Mouse (Mus musculus) heart, embryonic 14.5 days (tissue): ENCODE results near the gene Dcaf5. TPM values are rescaled to one million over a fixed set of nuclear protein-coding genes. Genes with fewer than 3 reads are reported as not detected.

ENCODE experiments used
- ATAC-seq: fragments of 200-750 bp; cut with Nextera tagmentation; 2 replicates; pipeline ENCODE4 v1.8.0; 2017; ENCODE audit warnings: low read depth, moderate TSS enrichment; ENCODE audit not compliant: insufficient number of reproducible peaks, insufficient read depth, low FRiP score
- H3K27ac ChIP-seq, 2 experiments: fragments of 200-500 bp in 1 of 2; fragments of 300-500 bp in 1 of 2; sonication (generic) in 1 of 2; replicated peaks in 1 of 2; 2 replicates each; pipeline ENCODE4 v1.5.1; 2012 to 2014; ENCODE audit warnings: low read depth in 2 of 2, low read length in 2 of 2, control low read depth in 1 of 2, mild to moderate bottlenecking in 1 of 2, mixed read lengths in 1 of 2; ENCODE audit not compliant: control insufficient read depth in 1 of 2, insufficient read depth in 1 of 2
- H3K27me3 ChIP-seq: fragments of 300-500 bp; sonication (generic); 2 replicates; pipeline ENCODE4 v1.6.1; 2014; ENCODE audit warnings: mild to moderate bottlenecking, low read length, control low read depth; ENCODE audit not compliant: control insufficient read depth, insufficient read depth
- H3K36me3 ChIP-seq: fragments of 300-500 bp; sonication (generic); 2 replicates; pipeline ENCODE4 v1.6.1; 2014; ENCODE audit warnings: mild to moderate bottlenecking, control low read depth, low read length, mixed read lengths; ENCODE audit not compliant: control insufficient read depth, insufficient read depth
- H3K4me1 ChIP-seq, 2 experiments: fragments of 200-500 bp in 1 of 2; fragments of 300-500 bp in 1 of 2; sonication (generic) in 1 of 2; 2 replicates each; pipeline ENCODE4 v1.6.1; 2012 to 2014; ENCODE audit warnings: low read length in 2 of 2, control low read depth in 1 of 2, mixed read lengths in 1 of 2; ENCODE audit not compliant: control insufficient read depth in 2 of 2, insufficient read depth in 2 of 2
- H3K4me2 ChIP-seq: fragments of 300-500 bp; sonication (generic); 2 replicates; pipeline ENCODE4 v1.6.1; 2014; ENCODE audit warnings: mild to moderate bottlenecking, low read length
- H3K4me3 ChIP-seq, 2 experiments: fragments of 200-500 bp in 1 of 2; fragments of 300-500 bp in 1 of 2; sonication (generic) in 1 of 2; 2 replicates each; pipeline ENCODE4 v1.5.1; 2012 to 2014; ENCODE audit warnings: low read length in 2 of 2, mild to moderate bottlenecking in 2 of 2, control low read depth in 1 of 2, low read depth in 1 of 2, moderate library complexity in 1 of 2; ENCODE audit not compliant: control insufficient read depth in 1 of 2, insufficient read depth in 1 of 2
- H3K9ac ChIP-seq: fragments of 300-500 bp; sonication (generic); 2 replicates; pipeline ENCODE4 v1.6.1; 2014; ENCODE audit warnings: mild to moderate bottlenecking, low read length
- H3K9me3 ChIP-seq: fragments of 300-500 bp; sonication (generic); 2 replicates; pipeline ENCODE4 v1.6.1; 2016; ENCODE audit warnings: low read length, control low read depth; ENCODE audit not compliant: control insufficient read depth
- WGBS: fragments of 180-500 bp; shearing (Covaris S2); extraction: QIAGEN DNeasy Blood & Tissue Kit; methylation state at CpG from one replicate; pipeline ENCODE4 v1.1.7; 2014; 5-methylcytosine and 5-hydroxymethylcytosine counted together
- polyA plus RNA-seq: library from polyadenylated mRNA; unstranded; fragments of >200 nt; fragmentation: Nextera tagmentation; extraction: Ambion mirVana; gene quantifications from 2 replicates; pipeline ENCODE4 v1.2.1, GENCODE M21; 2014

Dcaf5 gene
- polyA plus RNA-seq, 1 experiment from 2014 or later = 10.5 TPM

GRCm38 (mm10) chr12:80344777-80345231 lies 91.6 kb downstream of the Dcaf5 start:
- WGBS = 22% methylated on average over 6 of the region's 6 CpGs
- Histone ChIP-seq H3K36me3 (peaks cover 22% of the 10 kb centered on the region), H3K9me3 (no peaks in the 10 kb centered on the region), H3K27ac (peak overlapping the region; percentile 61 to 78), H3K4me2 (no peak overlapping the region), H3K4me1 (peaks cover 14 to 36% of the 10 kb centered on the region in 2 experiments), H3K9ac (no peak overlapping the region), H3K27me3 (no peaks in the 10 kb centered on the region), H3K4me3 (no peak overlapping the region)
- ATAC-seq = peak; percentile 63

GRCm38 (mm10) chr12:80340936-80341335 lies 95.5 kb downstream of the Dcaf5 start:
- Histone ChIP-seq H3K4me1 (peaks cover 18 to 42% of the 10 kb centered on the region in 2 experiments), H3K27ac (no peak overlapping the region), H3K27me3 (no peaks in the 10 kb centered on the region), H3K36me3 (peaks cover 39% of the 10 kb centered on the region), H3K9ac (no peak overlapping the region), H3K9me3 (no peaks in the 10 kb centered on the region), H3K4me3 (no peak overlapping the region), H3K4me2 (no peak overlapping the region)
- no peak for ATAC-seq
- WGBS = 63% methylated on average over 2 of the region's 2 CpGs

GRCm38 (mm10) chr12:80334162-80334561 lies 102.2 kb downstream of the Dcaf5 start:
- peak; percentile 45; the same call in 1 of the 2 replicates for ATAC-seq
- H3K9ac ChIP-seq = no peak overlapping the region
- H3K27ac ChIP-seq = peak overlapping the region; percentile 33 to 59; a peak in 1 of 4 replicates
- H3K9me3 ChIP-seq = no peaks in the 10 kb centered on the region
- H3K36me3 ChIP-seq = peaks cover 35% of the 10 kb centered on the region
- peaks cover 17 to 39% of the 10 kb centered on the region in 2 experiments for H3K4me1 ChIP-seq
- no peaks in the 10 kb centered on the region for H3K27me3 ChIP-seq
- no peak overlapping the region for H3K4me2 ChIP-seq
- 22% methylated on average over 4 of the region's 4 CpGs for WGBS
- H3K4me3 ChIP-seq = no peak overlapping the region

GRCm38 (mm10) chr12:80331634-80332033 lies 104.8 kb downstream of the Dcaf5 start:
- no peak overlapping the region for H3K4me3 ChIP-seq
- no peaks in the 10 kb centered on the region for H3K27me3 ChIP-seq
- WGBS = 14% methylated on average over 2 of the region's 2 CpGs
- H3K9ac ChIP-seq = no peak overlapping the region
- no peak for ATAC-seq
- H3K9me3 ChIP-seq = no peaks in the 10 kb centered on the region
- H3K4me1 ChIP-seq = peaks cover 13 to 33% of the 10 kb centered on the region in 2 experiments
- H3K4me2 ChIP-seq = no peak overlapping the region
- H3K27ac ChIP-seq = peak overlapping the region; percentile 1 to 44; a peak in 2 of 4 replicates
- peaks cover 11% of the 10 kb centered on the region; the same call in 1 of the 2 replicates for H3K36me3 ChIP-seq

- Histone ChIP-seq H3K9me3 (no peaks in the 10 kb centered on the region), H3K27me3 (no peaks in the 10 kb centered on the region), H3K4me1 (peaks cover 16 to 35% of the 10 kb centered on the region in 2 experiments), H3K27ac (no peak overlapping the region), H3K4me2 (no peak overlapping the region), H3K4me3 (no peak overlapping the region), H3K9ac (no peak overlapping the region), H3K36me3 (peaks cover 6% of the 10 kb centered on the region; the same call in 1 of the 2 replicates)
- ATAC-seq = no peak
- 75% methylated on average over 8 of the region's 8 CpGs for WGBS
Measured at GRCm38 (mm10) chr12:80330819-80331218, 105.6 kb downstream of the Dcaf5 start.

GRCm38 (mm10) chr12:80329641-80330040 lies 106.8 kb downstream of the Dcaf5 start:
- Histone ChIP-seq H3K4me3 (no peak overlapping the region), H3K36me3 (no peaks in the 10 kb centered on the region), H3K27ac (no peak overlapping the region), H3K9me3 (no peaks in the 10 kb centered on the region), H3K27me3 (no peaks in the 10 kb centered on the region), H3K4me1 (peaks cover 26 to 36% of the 10 kb centered on the region in 2 experiments), H3K9ac (no peak overlapping the region), H3K4me2 (no peak overlapping the region)
- ATAC-seq = no peak
- 36% methylated on average over 2 of the region's 2 CpGs for WGBS

GRCm38 (mm10) chr12:80326047-80326446 lies 110.4 kb downstream of the Dcaf5 start:
- Histone ChIP-seq H3K36me3 (no peaks in the 10 kb centered on the region), H3K4me3 (no peak overlapping the region), H3K27me3 (no peaks in the 10 kb centered on the region), H3K9me3 (no peaks in the 10 kb centered on the region), H3K4me2 (no peak overlapping the region), H3K27ac (no peak overlapping the region), H3K9ac (no peak overlapping the region), H3K4me1 (peaks cover 22 to 32% of the 10 kb centered on the region in 2 experiments)
- no peak for ATAC-seq

GRCm38 (mm10) chr12:80324785-80325131 lies 111.6 kb downstream of the Dcaf5 start:
- peak overlapping the region in 1 of 2 experiments; percentile 58; a peak in 1 of 4 replicates for H3K27ac ChIP-seq
- WGBS = 11% methylated on average over 1 of the region's 1 CpGs
- peak; percentile 52 for ATAC-seq
- H3K4me3 ChIP-seq = no peak overlapping the region
- no peaks in the 10 kb centered on the region for H3K9me3 ChIP-seq
- no peaks in the 10 kb centered on the region for H3K27me3 ChIP-seq
- H3K9ac ChIP-seq = no peak overlapping the region; the same call in 1 of the 2 replicates
- no peaks in the 10 kb centered on the region for H3K36me3 ChIP-seq
- peaks cover 20 to 27% of the 10 kb centered on the region in 2 experiments for H3K4me1 ChIP-seq
- H3K4me2 ChIP-seq = peak overlapping the region; percentile 42; the same call in 1 of the 2 replicates
